In genomic region chr11:93100606-93101005, GRCm38 (mm10) we compare ENCODE assay signal across 15 mouse cellular contexts. TPM values are rescaled to one million over a fixed set of nuclear protein-coding genes. Genes with fewer than 3 reads are reported as not detected.
DNase-seq lines count a peak whose midpoint lies in the region; ATAC-seq and TF ChIP-seq lines count a peak whose summit lies in the region.
"Had no signal": no experiment of that assay in that cellular context is flagged by ENCODE, and none has a peak within 500 bp of the region (broad histone marks: within the 10 kb centered on the region; RNA-seq: fewer than 3 reads in every experiment).

No protein-coding gene starts in this region.

- H3K4me3 ChIP-seq in layer of hippocampus, adult 2 months, result peak overlapping the region; percentile 38
- peak overlapping the region; percentile 57 for H3K4me3 ChIP-seq in forebrain, postnatal 0 days (ENCODE audit: low read depth, low read length)
- H3K4me3 ChIP-seq in midbrain, embryonic 16.5 days (ENCODE audit: low read depth, low read length), result peak overlapping the region; percentile 73

- H3K4me2 ChIP-seq in forebrain, postnatal 0 days (ENCODE audit: low read depth), result peak overlapping the region; percentile 96
- peak overlapping the region; percentile 93 for H3K4me2 ChIP-seq in midbrain, embryonic 16.5 days (ENCODE audit: low read length)

- no peak for DNase-seq in layer of hippocampus, adult 2 months (ENCODE audit: low spot score in 2 of 2)
- DNase-seq in layer of hippocampus, postnatal 10 days (ENCODE audit: low spot score in 2 of 2), result no peak
- peak; percentile 52 to 65 for DNase-seq in cerebellum, postnatal 25 days
- no peak for DNase-seq in forebrain, postnatal 0 days
- no peak for DNase-seq in gastrocnemius, postnatal 14 days
- DNase-seq in kidney, postnatal 36 days, result no peak
- no peak for DNase-seq in liver
- DNase-seq: lung, postnatal 14 days; spleen, adult 18-20 months had no signal

- H3K27ac ChIP-seq in layer of hippocampus, adult 2 months, result no peak overlapping the region
- H3K27ac ChIP-seq in forebrain, postnatal 0 days (ENCODE audit: low read depth, low read length), result no peak overlapping the region
- peak overlapping the region; percentile 85 for H3K27ac ChIP-seq in midbrain, embryonic 16.5 days (ENCODE audit: low read length)
- H3K27ac ChIP-seq: liver, embryonic 14.5 days had no signal

- no peak for TF ChIP-seq CTCF in layer of hippocampus, adult 2 months (conservative IDR thresholded peaks at IDR 0.05)
- no peak for TF ChIP-seq CTCF in forebrain, postnatal 0 days (IDR thresholded peaks at IDR 0.05; ENCODE audit: low read depth)

- H3K9me3 ChIP-seq in forebrain, postnatal 0 days (ENCODE audit: low read length), result no peaks in the 10 kb centered on the region
- no peaks in the 10 kb centered on the region for H3K9me3 ChIP-seq in midbrain, embryonic 16.5 days (replicated peaks; ENCODE audit: control insufficient read depth, low read length, poor library complexity, severe bottlenecking)

- peaks cover 5% of the 10 kb centered on the region for H3K4me1 ChIP-seq in forebrain, postnatal 0 days (ENCODE audit: insufficient read depth)
- H3K4me1 ChIP-seq in midbrain, embryonic 16.5 days (ENCODE audit: control insufficient read depth, insufficient read depth, low read length), result peaks cover 6% of the 10 kb centered on the region; the same call in 1 of the 2 replicates

- no peak for ATAC-seq in forebrain, postnatal 0 days
- no peak for ATAC-seq in midbrain, embryonic 16.5 days
- ATAC-seq: activated CD4-positive, CD25-positive, alpha-beta regulatory T cell, adult 4 months; CD4-positive, CD25-positive, alpha-beta regulatory T cell, adult 4 months; intestine, embryonic 16.5 days had no signal

- H3K36me3 ChIP-seq in forebrain, postnatal 0 days (ENCODE audit: insufficient read depth), result no peaks in the 10 kb centered on the region
- no peaks in the 10 kb centered on the region for H3K36me3 ChIP-seq in midbrain, embryonic 16.5 days (ENCODE audit: control insufficient read depth, insufficient read depth, low read length)

- H3K27me3 ChIP-seq in forebrain, postnatal 0 days (ENCODE audit: insufficient read depth, low read length), result peaks cover 31% of the 10 kb centered on the region
- no peaks in the 10 kb centered on the region for H3K27me3 ChIP-seq in midbrain, embryonic 16.5 days (ENCODE audit: control insufficient read depth, insufficient read depth, low read depth, low read length)

- intact Hi-C loops in gastrocnemius, postnatal 14 days (cut with DNase I; ENCODE audit: low total_unique reads), result no loop called here

- 3% methylated on average over 6 of the region's 6 CpGs for WGBS in forebrain, postnatal 0 days
- 5% methylated on average over 6 of the region's 6 CpGs for WGBS in midbrain, embryonic 16.5 days

- H3K9ac ChIP-seq in forebrain, postnatal 0 days, result no peak overlapping the region
- peak overlapping the region; percentile 77 for H3K9ac ChIP-seq in midbrain, embryonic 16.5 days (ENCODE audit: low read depth, low read length)
- H3K9ac ChIP-seq: liver, embryonic 14.5 days had no signal

RNA-seq across cellular contexts. Expression of gene Car10, which starts 2.8 kb away (rescaled TPM):
- total RNA-seq in layer of hippocampus, adult 2 months (2021), result 10 to 100 TPM; 32.5 to 32.9 TPM
- total RNA-seq in layer of hippocampus, postnatal 10 days (2021), result 10 to 100 TPM; 27.5 to 28.1 TPM
- total RNA-seq in forebrain, postnatal 0 days (2014; rRNA removed), result 19.0 and 34.6 TPM in 2 replicates
- polyA plus RNA-seq in forebrain, postnatal 0 days (2015; fragmentation: Nextera tagmentation; extraction: Ambion mirVana), result 12.5 and 25.6 TPM in 2 replicates
- 53.7 and 65.4 TPM in 2 replicates for polyA plus RNA-seq in midbrain, embryonic 16.5 days (2015; fragmentation: Nextera tagmentation; extraction: Ambion mirVana)
- total RNA-seq in gastrocnemius, postnatal 14 days (2021), result under 1 TPM in 1 of 2 experiments, not detected in 1; 0.33 TPM
- polyA plus RNA-seq: CD4-positive, CD25-positive, alpha-beta regulatory T cell, adult 4 months; gonadal fat pad, adult 2 months; liver, embryonic 14.5 days had no signal

Comparison
In these comparisons a context has a peak if more than half of its experiments do, and no peak if none do; other contexts are left out.
1. DNase-seq: peak in cerebellum, postnatal 25 days (2 of 2); none in layer of hippocampus, adult 2 months (0 of 2), layer of hippocampus, postnatal 10 days (0 of 2), forebrain, postnatal 0 days (single experiment), gastrocnemius, postnatal 14 days (single experiment), kidney, postnatal 36 days (0 of 2) and liver (single experiment).
2. RNA of gene Car10, which starts 2.8 kb away (total RNA-seq): 19.0 to 34.6 TPM in forebrain, postnatal 0 days, 32.5 to 32.9 TPM in layer of hippocampus, adult 2 months and 27.5 to 28.1 TPM in layer of hippocampus, postnatal 10 days; 0.33 TPM in gastrocnemius, postnatal 14 days; every median in the first group is over 10 times any median in the second.
3. Peak in every context shown above with its lines, with median percentiles within 50 percentile points of each other: H3K4me3 ChIP-seq.